Mouse (Mus musculus): ENCODE measurements around the gene Ptprr. TPM values are rescaled to one million over a fixed set of nuclear protein-coding genes. Genes with fewer than 3 reads are reported as not detected.

The Ptprr gene
- polyA plus RNA-seq, 1 experiment from 2014 or later = 14.6 TPM

DNA sequence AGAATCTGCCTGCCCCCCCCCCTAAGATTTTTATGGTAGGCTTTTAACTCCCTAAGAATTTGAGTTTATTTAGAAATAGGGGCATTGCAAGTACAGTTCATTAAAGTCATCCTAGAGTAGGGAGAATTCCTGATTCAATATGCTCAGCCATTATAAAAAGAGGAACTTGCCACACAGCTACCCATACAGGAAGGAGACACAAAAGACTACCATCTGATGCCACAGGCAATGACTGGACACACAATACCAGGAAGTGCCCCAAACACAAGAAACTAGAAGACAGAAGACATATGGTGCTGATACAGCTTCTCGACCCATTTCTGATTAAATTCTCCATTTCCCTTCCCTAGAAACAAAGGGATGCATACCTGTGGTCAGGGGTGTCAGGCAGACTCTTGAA lies 138.7 kb downstream of the Ptprr start:
- Histone ChIP-seq H3K27ac (ENCODE audit: low read depth, low read length) (no peak overlapping the region), H3K9me3 (ENCODE audit: control insufficient read depth, low read length) (no peaks in the 10 kb centered on the region), H3K36me3 (ENCODE audit: control insufficient read depth, insufficient read depth, low read length) (no peaks in the 10 kb centered on the region), H3K9ac (ENCODE audit: low read length) (no peak overlapping the region), H3K4me1 (ENCODE audit: control insufficient read depth, insufficient read depth, low read length) (no peaks in the 10 kb centered on the region), H3K27me3 (ENCODE audit: control insufficient read depth, insufficient read depth, low read length) (no peaks in the 10 kb centered on the region), H3K4me3 (ENCODE audit: low read depth, low read length) (no peak overlapping the region), H3K4me2 (ENCODE audit: low read depth) (no peak overlapping the region)
- ATAC-seq (ENCODE audit: insufficient read depth, low FRiP score, low TSS enrichment) (no peak), DNase-seq (ENCODE audit: low spot score) (no peak)
- WGBS = 94% methylated on average over 1 of the region's 1 CpGs

GRCm38 (mm10) chr10:116162338-116162737 lies 144.3 kb downstream of the Ptprr start:
- ATAC-seq (ENCODE audit: insufficient read depth, low FRiP score, low TSS enrichment) = no peak
- H3K4me1 ChIP-seq (ENCODE audit: control insufficient read depth, insufficient read depth, low read length) = no peaks in the 10 kb centered on the region

DNA sequence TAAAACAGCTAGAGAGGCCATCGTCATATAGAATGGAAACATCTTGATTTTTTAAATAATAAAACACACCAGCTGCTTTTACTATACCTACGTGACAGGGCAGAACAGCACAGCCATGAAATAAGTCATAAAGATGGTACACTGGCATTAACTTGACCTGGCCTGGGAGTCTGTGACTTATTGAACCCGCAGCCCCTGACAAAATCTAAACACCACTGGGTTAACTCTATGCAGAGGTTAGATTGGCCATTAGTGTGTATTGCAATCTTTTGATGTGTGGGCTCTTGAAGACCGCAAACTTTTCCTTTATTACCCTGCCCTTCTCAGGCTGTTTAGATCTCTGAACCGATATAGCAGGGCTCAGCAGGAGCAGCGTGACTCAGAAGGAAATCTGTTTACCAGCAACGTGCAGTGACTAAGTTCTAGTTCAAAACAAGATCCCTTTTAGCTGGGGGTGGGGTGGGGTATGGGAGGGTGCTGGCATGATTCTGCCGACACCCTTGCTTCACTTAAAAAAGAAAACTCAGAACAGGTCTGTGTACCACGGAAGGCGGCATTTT lies 157.4 kb downstream of the Ptprr start:
- Histone ChIP-seq H3K4me2 (ENCODE audit: low read depth) (no peak overlapping the region), H3K4me3 (ENCODE audit: low read depth, low read length) (no peak overlapping the region), H3K9me3 (ENCODE audit: control insufficient read depth, low read length) (no peaks in the 10 kb centered on the region), H3K27ac (ENCODE audit: low read depth, low read length) (no peak overlapping the region), H3K27me3 (ENCODE audit: control insufficient read depth, insufficient read depth, low read length) (no peaks in the 10 kb centered on the region), H3K9ac (ENCODE audit: low read length) (no peak overlapping the region), H3K4me1 (ENCODE audit: control insufficient read depth, insufficient read depth, low read length) (0 out of 2 replicates have a peak, but pooled peaks cover 2% of the 10 kb centered on the region), H3K36me3 (ENCODE audit: control insufficient read depth, insufficient read depth, low read length) (no peaks in the 10 kb centered on the region)
- no peak for ATAC-seq (ENCODE audit: insufficient read depth, low FRiP score, low TSS enrichment)
- 49% methylated on average over 10 of the region's 10 CpGs for WGBS
- no peak for DNase-seq (ENCODE audit: low spot score)

More at GRCm38 (mm10) chr10:116162338-116162737, 144.3 kb downstream of the Ptprr start:
- DNase-seq (ENCODE audit: low spot score) = no peak
- no peak overlapping the region for H3K27ac ChIP-seq (ENCODE audit: low read depth, low read length)
- no peaks in the 10 kb centered on the region for H3K36me3 ChIP-seq (ENCODE audit: control insufficient read depth, insufficient read depth, low read length)
- WGBS = 84% methylated on average over 10 of the region's 12 CpGs
- no peak overlapping the region for H3K4me2 ChIP-seq (ENCODE audit: low read depth)
- no peak overlapping the region for H3K4me3 ChIP-seq (ENCODE audit: low read depth, low read length)
- H3K27me3 ChIP-seq (ENCODE audit: control insufficient read depth, insufficient read depth, low read length) = no peaks in the 10 kb centered on the region
- no peak overlapping the region for H3K9ac ChIP-seq (ENCODE audit: low read length)
- H3K9me3 ChIP-seq (ENCODE audit: control insufficient read depth, low read length) = no peaks in the 10 kb centered on the region

GRCm38 (mm10) chr10:116177390-116178179 lies 159.6 kb downstream of the Ptprr start:
- 38% methylated on average over 21 of the region's 21 CpGs for WGBS
- H3K4me2 ChIP-seq (ENCODE audit: low read depth) = peak overlapping the region; percentile 2; the same call in 1 of the 2 replicates
- ATAC-seq (ENCODE audit: insufficient read depth, low FRiP score, low TSS enrichment) (0 out of 2 replicates have a peak, but pooled peaks have one; percentile 41), DNase-seq (ENCODE audit: low spot score) (no peak)
- H3K9ac ChIP-seq (ENCODE audit: low read length) = no peak overlapping the region
- no peak overlapping the region for H3K4me3 ChIP-seq (ENCODE audit: low read depth, low read length)
- H3K4me1 ChIP-seq (ENCODE audit: control insufficient read depth, insufficient read depth, low read length) = 0 out of 2 replicates have a peak, but pooled peaks cover 2% of the 10 kb centered on the region
- H3K27ac ChIP-seq (ENCODE audit: low read depth, low read length) = no peak overlapping the region
- H3K27me3 ChIP-seq (ENCODE audit: control insufficient read depth, insufficient read depth, low read length) = no peaks in the 10 kb centered on the region
- no peaks in the 10 kb centered on the region for H3K36me3 ChIP-seq (ENCODE audit: control insufficient read depth, insufficient read depth, low read length)
- H3K9me3 ChIP-seq (ENCODE audit: control insufficient read depth, low read length) = no peaks in the 10 kb centered on the region

DNA sequence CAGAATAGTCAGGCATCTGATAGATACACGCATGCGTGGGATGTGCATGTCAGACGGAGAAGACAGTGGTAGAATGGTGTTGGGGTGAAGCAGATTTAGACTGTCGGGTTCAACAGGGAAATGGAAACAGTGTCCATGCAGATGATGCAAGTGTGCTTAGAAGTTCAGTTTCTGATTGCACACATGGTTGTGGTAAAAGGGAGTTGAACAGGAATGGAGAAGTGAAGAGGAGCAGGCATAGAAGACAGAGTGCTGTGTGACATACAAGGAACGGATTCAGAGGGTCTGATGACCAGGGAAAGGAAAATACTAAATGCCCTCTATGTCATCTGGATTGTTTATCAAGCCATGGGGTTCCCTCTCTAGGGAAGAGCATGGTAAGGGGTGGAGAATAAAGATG lies 163.2 kb downstream of the Ptprr start:
- Histone ChIP-seq H3K4me1 (ENCODE audit: control insufficient read depth, insufficient read depth, low read length) (no peaks in the 10 kb centered on the region), H3K9ac (ENCODE audit: low read length) (no peak overlapping the region), H3K9me3 (ENCODE audit: control insufficient read depth, low read length) (no peaks in the 10 kb centered on the region), H3K27me3 (ENCODE audit: control insufficient read depth, insufficient read depth, low read length) (no peaks in the 10 kb centered on the region), H3K36me3 (ENCODE audit: control insufficient read depth, insufficient read depth, low read length) (no peaks in the 10 kb centered on the region), H3K4me3 (ENCODE audit: low read depth, low read length) (no peak overlapping the region), H3K4me2 (ENCODE audit: low read depth) (no peak overlapping the region), H3K27ac (ENCODE audit: low read depth, low read length) (no peak overlapping the region)
- no peak for DNase-seq (ENCODE audit: low spot score)
- ATAC-seq (ENCODE audit: insufficient read depth, low FRiP score, low TSS enrichment) = no peak
- 85% methylated on average over 5 of the region's 5 CpGs for WGBS

DNA sequence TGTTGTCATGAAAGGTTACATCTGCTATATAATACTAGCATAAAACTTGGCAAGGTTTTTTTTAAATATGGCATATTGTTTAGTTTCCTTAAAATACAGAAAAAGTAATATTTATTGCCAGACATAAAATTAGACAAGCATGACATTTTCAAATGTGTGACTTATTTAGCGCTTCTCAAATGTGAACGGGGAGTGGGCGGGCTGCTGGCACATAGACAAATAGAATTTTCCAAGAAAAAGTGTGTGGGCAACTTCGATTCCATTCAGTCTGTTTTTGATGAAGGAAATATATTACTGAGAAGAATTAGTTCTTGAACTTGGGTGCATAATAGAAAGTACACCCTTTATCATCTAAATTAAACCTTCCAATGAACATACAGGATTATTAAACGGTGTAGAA lies 164.2 kb downstream of the Ptprr start:
- no peaks in the 10 kb centered on the region for H3K4me1 ChIP-seq (ENCODE audit: control insufficient read depth, insufficient read depth, low read length)
- no peak overlapping the region for H3K9ac ChIP-seq (ENCODE audit: low read length)
- no peaks in the 10 kb centered on the region for H3K27me3 ChIP-seq (ENCODE audit: control insufficient read depth, insufficient read depth, low read length)
- no peaks in the 10 kb centered on the region for H3K9me3 ChIP-seq (ENCODE audit: control insufficient read depth, low read length)
- DNase-seq (ENCODE audit: low spot score) (no peak), ATAC-seq (ENCODE audit: insufficient read depth, low FRiP score, low TSS enrichment) (no peak)
- H3K4me2 ChIP-seq (ENCODE audit: low read depth) = no peak overlapping the region
- no peak overlapping the region for H3K4me3 ChIP-seq (ENCODE audit: low read depth, low read length)
- 86% methylated on average over 5 of the region's 5 CpGs for WGBS
- no peak overlapping the region for H3K27ac ChIP-seq (ENCODE audit: low read depth, low read length)
- H3K36me3 ChIP-seq (ENCODE audit: control insufficient read depth, insufficient read depth, low read length) = no peaks in the 10 kb centered on the region

GRCm38 (mm10) chr10:116183258-116183657 lies 165.2 kb downstream of the Ptprr start:
- Histone ChIP-seq H3K4me1 (ENCODE audit: control insufficient read depth, insufficient read depth, low read length) (no peaks in the 10 kb centered on the region), H3K4me2 (ENCODE audit: low read depth) (no peak overlapping the region), H3K9ac (ENCODE audit: low read length) (no peak overlapping the region), H3K27me3 (ENCODE audit: control insufficient read depth, insufficient read depth, low read length) (no peaks in the 10 kb centered on the region), H3K36me3 (ENCODE audit: control insufficient read depth, insufficient read depth, low read length) (no peaks in the 10 kb centered on the region), H3K27ac (ENCODE audit: low read depth, low read length) (no peak overlapping the region), H3K9me3 (ENCODE audit: control insufficient read depth, low read length) (no peaks in the 10 kb centered on the region), H3K4me3 (ENCODE audit: low read depth, low read length) (no peak overlapping the region)
- no peak for ATAC-seq (ENCODE audit: insufficient read depth, low FRiP score, low TSS enrichment)
- no peak for DNase-seq (ENCODE audit: low spot score)
- WGBS = 81% methylated on average over 3 of the region's 3 CpGs

DNA sequence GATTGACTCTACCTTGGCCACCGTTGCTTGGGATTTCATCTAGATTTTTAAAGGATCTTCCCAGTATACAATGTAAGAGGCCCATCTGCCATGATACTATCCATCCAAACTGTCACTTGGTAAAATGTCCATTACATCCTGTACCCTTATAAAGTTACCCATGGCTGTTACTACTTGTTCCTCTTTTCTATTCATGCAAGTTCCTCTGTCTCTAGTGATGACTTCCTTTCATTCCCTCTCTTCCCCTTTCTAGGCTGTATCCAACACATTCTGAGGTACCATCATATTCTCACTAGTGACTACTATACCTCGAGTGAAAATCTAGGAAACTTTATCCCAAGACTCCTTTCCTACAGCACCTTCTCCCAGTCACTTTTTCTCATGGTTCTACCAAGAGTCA lies 173.7 kb downstream of the Ptprr start:
- H3K4me2 ChIP-seq (ENCODE audit: low read depth) = no peak overlapping the region
- no peaks in the 10 kb centered on the region for H3K4me1 ChIP-seq (ENCODE audit: control insufficient read depth, insufficient read depth, low read length)
- WGBS = 80% methylated on average over 2 of the region's 2 CpGs
- no peak overlapping the region for H3K9ac ChIP-seq (ENCODE audit: low read length)
- no peak overlapping the region for H3K27ac ChIP-seq (ENCODE audit: low read depth, low read length)
- no peak for ATAC-seq (ENCODE audit: insufficient read depth, low FRiP score, low TSS enrichment)
- no peaks in the 10 kb centered on the region for H3K36me3 ChIP-seq (ENCODE audit: control insufficient read depth, insufficient read depth, low read length)
- H3K27me3 ChIP-seq (ENCODE audit: control insufficient read depth, insufficient read depth, low read length) = no peaks in the 10 kb centered on the region
- DNase-seq (ENCODE audit: low spot score) = no peak
- H3K4me3 ChIP-seq (ENCODE audit: low read depth, low read length) = no peak overlapping the region
- H3K9me3 ChIP-seq (ENCODE audit: control insufficient read depth, low read length) = no peaks in the 10 kb centered on the region

GRCm38 (mm10) chr10:116192293-116192692 lies 174.3 kb downstream of the Ptprr start:
- WGBS = 87% methylated on average over 8 of the region's 8 CpGs
- no peak overlapping the region for H3K4me2 ChIP-seq (ENCODE audit: low read depth)
- no peaks in the 10 kb centered on the region for H3K9me3 ChIP-seq (ENCODE audit: control insufficient read depth, low read length)
- ATAC-seq (ENCODE audit: insufficient read depth, low FRiP score, low TSS enrichment) = no peak
- no peaks in the 10 kb centered on the region for H3K36me3 ChIP-seq (ENCODE audit: control insufficient read depth, insufficient read depth, low read length)
- H3K4me3 ChIP-seq (ENCODE audit: low read depth, low read length) = no peak overlapping the region
- H3K27me3 ChIP-seq (ENCODE audit: control insufficient read depth, insufficient read depth, low read length) = no peaks in the 10 kb centered on the region
- H3K27ac ChIP-seq (ENCODE audit: low read depth, low read length) = no peak overlapping the region
- no peak for DNase-seq (ENCODE audit: low spot score)
- H3K9ac ChIP-seq (ENCODE audit: low read length) = no peak overlapping the region
- no peaks in the 10 kb centered on the region for H3K4me1 ChIP-seq (ENCODE audit: control insufficient read depth, insufficient read depth, low read length)

All from neural tube, embryonic 11.5 days (tissue).